Mouse (Mus musculus) adrenal gland, postnatal 10 days (tissue): ENCODE data around the gene Dok3. TPM values are rescaled to one million over a fixed set of nuclear protein-coding genes. Genes with fewer than 3 reads are reported as not detected.
"Not testable (repeated sequence)": the region's sequence is repeated elsewhere in the genome, so short reads cannot be mapped to it uniquely, and the experiment has no call there.

Source experiments
- DNase-seq: peaks from one replicate; pipeline ENCODE4 v3.0.0; 2021; ENCODE audit warnings: mixed read lengths
- long read RNA-seq, 2 experiments: library from polyadenylated mRNA; stranded (forward); transcript quantifications; one replicate each; pipeline ENCODE4 v2.0.0; 2021
- total RNA-seq, 2 experiments: library from RNA; stranded (reverse); gene quantifications; 2 replicates each; pipeline ENCODE4 v1.2.3; 2021

The Dok3 gene
- 1 to 10 TPM; 5.0 to 5.1 TPM for total RNA-seq
- long read RNA-seq, experiment 1, partial matches to known transcripts = 0 of 1 reads
- long read RNA-seq, experiment 1, other reads (novel, unspliced or antisense) = 0 of 1 reads
- long read RNA-seq, experiment 2, partial matches to known transcripts = 0 of 4 reads
- long read RNA-seq, experiment 2, other reads (novel, unspliced or antisense) = 0 of 4 reads

GRCm38 (mm10) chr13:55529198-55529915 is at the start of gene Dok3:
Dok3 (minus strand) TSS chr13:55529296.
- peak; percentile 41 for DNase-seq

GRCm38 (mm10) chr13:55578086-55578485 is 49.0 kb upstream of the Dok3 start:
- DNase-seq = no peak

GRCm38 (mm10) chr13:55576872-55577271 is 47.8 kb upstream of the Dok3 start:
- DNase-seq = not testable (repeated sequence)

DNA sequence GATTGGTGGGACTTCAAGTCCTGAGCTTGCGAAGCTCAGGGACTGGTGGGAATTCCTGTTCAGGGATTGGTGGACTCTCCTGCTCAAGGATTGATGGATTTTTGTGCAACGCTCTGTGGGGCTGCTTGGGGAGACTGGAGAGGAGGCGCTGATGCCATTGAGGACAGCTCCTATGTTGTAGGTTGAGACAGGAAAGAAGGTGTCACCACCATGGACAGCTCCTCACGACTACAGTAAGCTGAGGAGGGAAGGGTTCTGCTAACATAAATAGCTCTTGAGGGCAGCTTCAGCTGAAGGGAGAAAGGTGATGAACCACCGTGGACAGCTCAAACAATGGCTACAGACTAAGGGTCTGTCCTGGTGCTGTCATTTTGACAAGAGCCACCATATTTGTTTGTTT is 46.8 kb upstream of the Dok3 start:
- no peak for DNase-seq

DNA sequence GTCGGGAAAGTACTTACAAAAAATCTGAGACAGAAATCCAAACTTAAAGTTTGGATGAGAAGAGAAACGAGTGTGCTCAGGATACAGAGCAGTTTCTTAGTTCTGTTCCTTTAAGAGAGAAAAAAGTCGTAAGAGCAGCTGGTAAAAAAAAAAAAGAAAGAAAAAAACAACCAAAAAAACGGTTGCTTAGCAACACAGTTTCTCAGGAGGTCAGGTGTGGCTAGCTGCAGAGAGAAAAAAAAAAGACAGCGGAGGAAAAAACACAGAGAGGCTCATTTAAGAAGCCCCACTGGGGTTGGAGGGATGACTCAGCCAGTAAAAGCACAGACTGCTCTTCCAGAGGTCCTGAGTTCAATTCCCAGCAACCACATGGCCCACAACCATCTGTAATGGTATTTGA is 45.2 kb upstream of the Dok3 start:
- no peak for DNase-seq

DNA sequence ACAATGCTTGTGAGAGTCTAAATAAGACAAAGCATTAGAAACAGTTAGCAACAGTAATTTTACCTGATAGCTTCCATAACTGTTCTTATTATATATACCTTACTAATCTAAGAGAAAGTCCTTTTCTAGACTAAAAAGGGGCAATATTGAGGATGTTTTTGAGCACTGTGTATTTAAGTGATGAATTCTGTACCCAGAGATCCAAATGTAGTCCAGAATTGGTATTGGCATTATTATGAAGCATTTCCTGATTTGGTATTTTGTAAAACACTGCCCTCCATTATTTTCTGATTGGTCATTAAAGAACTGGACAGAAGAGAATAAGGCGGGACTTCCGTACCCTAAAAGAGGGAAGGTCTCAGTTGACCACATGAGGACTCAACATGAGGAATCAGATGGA is 44.3 kb upstream of the Dok3 start, which contains the start of gene Tmed9:
Gene Tmed9, plus strand, starts transcription at position 301 of the 400 bp plus-strand sequence.
- DNase-seq = no peak

DNA sequence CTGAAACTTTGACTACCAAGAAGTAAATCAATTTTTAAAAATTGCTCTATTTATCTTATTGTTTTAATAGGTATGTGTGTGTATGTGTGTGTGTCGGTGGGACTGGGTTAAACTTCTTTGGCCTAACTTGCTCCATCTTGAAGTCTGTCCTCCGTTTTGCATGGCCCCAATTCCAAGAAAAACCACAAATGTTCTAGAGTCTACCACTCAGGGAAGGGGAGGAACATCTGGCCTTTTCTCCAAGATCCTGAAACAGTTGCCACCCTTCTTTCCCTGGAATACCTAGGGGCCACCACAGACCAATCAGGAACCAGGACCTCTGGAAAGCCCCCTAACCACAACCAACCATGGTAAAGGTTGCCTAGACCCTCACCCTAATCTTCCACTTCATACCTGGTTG is 42.9 kb upstream of the Dok3 start:
- DNase-seq = no peak

DNA sequence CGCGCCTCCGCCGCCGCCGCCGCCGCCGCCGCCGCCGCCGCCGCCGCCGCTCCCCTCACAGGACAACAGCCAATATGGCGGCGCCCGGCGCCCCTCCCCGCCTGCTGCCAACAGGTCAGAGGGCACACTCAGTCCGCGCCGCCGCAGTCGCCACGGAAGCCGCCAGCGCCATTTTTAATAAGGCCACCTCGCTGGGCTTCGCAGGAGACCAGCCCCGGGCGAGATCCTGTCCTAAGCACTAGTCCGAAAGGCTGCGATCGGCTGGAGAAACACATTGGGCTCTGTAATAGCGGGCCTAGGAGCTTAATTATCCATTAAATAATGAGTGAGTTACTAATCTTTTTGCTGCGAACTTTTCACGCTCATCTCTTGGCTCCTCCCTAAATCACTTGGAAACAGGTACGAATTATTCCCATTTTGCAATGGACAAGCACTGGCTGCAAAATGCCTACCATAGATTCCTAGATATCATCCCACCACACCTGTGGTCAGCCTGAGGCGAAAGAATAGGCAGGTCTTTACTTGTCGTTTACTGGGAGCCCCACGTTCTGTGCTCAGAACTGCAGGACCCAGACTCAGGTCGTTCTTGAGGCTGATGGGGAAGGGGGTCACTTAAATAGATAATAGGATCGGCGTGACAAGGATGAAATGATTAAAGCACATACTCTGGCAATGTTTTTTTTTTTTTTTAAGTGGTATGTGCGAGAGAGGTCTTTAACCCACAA is 42.1 kb upstream of the Dok3 start, which contains the start of gene Fam193b:
Gene Fam193b, minus strand, starts transcription at position 94 of the 725 bp plus-strand sequence.
- peak; percentile 97 for DNase-seq

DNA sequence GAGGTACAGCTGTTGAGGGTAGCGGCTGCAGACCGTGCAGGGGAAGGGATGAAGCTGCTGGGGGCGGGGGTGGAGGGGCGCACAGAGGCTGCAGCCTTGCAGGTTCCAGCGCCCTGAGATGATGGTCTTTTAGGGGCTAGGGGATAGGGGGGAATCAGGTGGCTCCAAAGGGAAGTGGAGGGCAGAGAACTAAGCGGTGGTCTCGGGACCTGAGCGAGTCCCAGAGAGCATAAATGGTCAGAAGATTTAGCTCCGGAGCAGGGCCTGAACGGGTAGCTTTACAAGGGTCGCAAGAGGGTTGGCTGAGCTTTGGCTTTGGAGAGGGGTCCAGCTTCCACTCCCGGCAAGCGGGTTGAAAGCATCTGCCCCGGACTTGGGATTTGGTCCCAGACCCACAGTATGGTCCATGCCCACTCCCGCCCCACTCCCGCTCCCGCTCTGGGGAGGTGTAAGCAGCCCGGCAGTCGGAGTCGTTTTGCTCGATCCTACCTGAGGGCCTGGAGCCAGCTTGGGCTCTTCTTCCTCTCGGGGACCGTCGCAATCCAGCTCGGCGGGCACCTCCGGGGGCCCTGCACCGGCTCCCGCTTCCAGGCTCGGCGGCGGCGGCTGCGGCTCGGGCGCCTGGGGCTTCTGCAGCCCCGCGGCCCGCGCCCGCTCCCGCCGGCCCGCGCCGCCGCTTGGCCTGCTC is 41.3 kb upstream of the Dok3 start:
- DNase-seq = peak; percentile 64

GRCm38 (mm10) chr13:55569726-55570285 is 40.7 kb upstream of the Dok3 start:
- DNase-seq = peak; percentile 28

GRCm38 (mm10) chr13:55568524-55568923 is 39.4 kb upstream of the Dok3 start:
- not testable (repeated sequence) for DNase-seq

GRCm38 (mm10) chr13:55567949-55568348 is 38.9 kb upstream of the Dok3 start:
- DNase-seq = no peak

DNA sequence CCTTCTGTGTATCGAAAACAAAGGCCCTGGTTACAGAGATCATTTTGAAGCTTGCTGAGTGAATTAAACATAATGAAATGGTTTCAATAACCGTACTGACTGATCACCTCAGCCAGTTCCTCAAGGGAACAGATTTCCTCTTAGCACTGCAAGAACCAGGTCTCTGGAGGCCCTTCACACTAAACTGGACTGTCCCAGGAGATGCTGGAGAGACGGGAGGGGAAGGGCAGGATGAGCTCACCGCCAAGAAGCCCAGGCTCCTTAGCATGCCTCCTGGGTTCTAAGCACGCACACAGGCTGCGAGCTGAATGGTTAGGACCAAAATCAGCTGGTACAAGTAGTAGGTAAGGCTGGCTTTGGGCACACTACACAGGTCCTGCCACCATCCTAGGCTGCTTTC is 37.9 kb upstream of the Dok3 start:
- no peak for DNase-seq

DNA sequence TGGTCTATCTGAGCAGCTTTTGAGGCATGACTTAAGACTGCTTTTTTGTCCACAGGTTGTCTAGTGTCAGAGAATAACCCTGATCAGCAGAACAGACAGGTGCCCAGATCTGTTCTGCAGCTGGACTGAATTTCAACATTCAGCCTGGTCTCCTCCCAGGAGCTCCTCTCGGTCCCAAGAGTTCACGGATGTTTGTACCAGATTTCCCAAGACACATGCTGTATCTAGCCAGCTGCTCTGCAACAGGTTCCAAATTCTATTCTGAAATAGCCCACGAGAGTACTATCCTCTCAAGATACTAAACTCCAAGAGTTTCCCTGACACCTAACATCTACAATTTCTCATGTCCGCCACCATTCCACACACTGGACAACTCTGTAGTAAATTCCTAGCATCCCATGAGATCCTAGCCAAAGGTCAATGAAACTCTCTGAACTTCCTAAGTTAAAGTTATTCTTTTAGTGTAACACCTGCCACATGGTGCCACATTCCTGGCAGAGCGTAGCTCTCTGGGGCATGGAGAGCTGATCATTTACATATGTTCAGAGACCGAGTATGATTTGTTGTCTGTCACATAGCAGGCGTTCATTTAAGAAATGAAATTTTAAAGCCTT is 34.3 kb upstream of the Dok3 start:
- no peak for DNase-seq

DNA sequence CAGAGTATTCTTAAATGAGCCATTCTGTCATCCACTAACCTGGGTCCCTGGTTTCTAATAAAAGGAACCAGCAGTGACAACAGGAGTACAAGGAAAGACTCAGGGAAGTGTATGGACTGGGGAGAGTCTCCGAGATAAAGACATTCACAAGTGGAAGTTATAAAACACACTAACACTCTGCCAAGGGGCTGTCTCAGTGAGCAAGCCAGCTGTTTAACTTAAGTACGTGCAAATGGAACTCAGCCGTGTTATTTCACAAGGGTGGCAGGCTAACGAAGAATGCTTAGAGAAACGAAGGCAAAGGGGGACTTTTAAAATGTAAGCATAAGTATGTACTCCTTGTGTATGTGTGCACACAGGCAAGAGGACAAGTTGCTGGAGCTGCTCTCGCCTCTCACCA is 28.4 kb upstream of the Dok3 start:
- no peak for DNase-seq

- DNase-seq = no peak
These were observed 26.8 kb upstream of the Dok3 start for GRCm38 (mm10) chr13:55555921-55556320.

DNA sequence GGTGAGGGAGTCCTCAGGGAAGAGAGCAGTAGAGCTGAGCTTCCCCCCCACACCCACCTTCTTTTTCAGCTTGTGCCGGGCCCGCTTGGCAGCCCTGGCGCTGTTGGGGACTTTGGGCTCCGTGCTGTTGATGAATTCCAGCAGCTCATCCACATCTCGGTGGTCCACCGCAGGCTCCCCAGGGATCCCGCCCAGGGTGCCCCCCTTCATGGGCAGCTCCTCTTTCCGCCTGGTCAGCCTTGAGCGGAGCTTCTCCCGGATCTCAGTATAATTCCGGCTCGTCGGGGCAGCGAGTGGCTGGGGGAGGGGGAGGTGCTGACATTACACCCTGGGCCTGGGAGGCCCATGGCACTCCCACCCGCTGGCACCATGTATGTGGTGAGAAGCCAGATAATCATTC is 20.0 kb upstream of the Dok3 start:
- DNase-seq = peak; percentile 37

DNA sequence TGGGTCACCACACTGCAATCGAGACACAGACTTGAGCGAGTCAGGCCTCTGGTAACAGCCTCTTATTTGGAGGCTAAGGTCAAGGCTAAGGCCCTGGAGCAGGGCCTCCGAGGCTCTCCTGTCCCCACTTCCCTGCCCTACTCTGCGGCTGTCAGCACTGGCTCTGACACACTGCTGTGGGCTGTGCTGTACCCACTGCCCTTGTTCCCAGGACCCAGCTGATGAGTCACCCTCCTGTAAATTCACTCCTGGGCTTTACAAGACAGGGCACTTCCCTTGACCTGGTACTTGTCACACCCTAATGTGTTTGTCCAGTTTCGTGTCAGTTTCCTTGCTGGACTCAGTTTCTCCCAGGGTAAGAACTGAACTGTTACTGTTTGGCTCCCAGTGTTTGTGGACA is 19.3 kb upstream of the Dok3 start:
- peak; percentile 49 for DNase-seq

- no peak for DNase-seq
These were observed 18.8 kb upstream of the Dok3 start for GRCm38 (mm10) chr13:55547916-55548315.

- no peak for DNase-seq
These were observed 15.7 kb upstream of the Dok3 start for GRCm38 (mm10) chr13:55544792-55545191.

- no peak for DNase-seq
These were observed 14.4 kb upstream of the Dok3 start for GRCm38 (mm10) chr13:55543447-55543846.

DNA sequence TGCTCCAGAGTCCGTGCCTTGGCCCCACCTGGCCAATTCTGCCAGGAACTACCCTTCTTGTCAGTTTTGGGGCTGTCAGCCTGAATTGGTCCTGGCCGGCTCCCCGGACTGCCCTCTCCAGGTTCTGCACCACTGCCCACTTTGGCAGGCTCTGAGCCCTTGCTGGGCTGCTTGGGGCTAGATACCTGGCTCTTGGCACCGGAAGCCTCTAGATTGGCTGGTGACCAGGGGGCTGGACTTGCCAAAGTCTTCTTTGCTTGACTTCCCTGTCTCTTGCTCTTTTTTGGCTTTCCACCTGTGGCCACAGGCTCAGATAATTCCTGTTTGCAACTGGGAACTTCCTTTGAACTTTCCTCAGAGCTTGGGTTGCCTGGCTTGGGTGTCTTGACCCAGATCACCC is 13.8 kb upstream of the Dok3 start:
- peak; percentile 15 for DNase-seq
